Mouse (Mus musculus): ENCODE data around the gene Odaph.
"Not testable (repeated sequence)": the region's sequence is repeated elsewhere in the genome, so short reads cannot be mapped to it uniquely, and the experiment has no call there.

Gene Odaph

DNA sequence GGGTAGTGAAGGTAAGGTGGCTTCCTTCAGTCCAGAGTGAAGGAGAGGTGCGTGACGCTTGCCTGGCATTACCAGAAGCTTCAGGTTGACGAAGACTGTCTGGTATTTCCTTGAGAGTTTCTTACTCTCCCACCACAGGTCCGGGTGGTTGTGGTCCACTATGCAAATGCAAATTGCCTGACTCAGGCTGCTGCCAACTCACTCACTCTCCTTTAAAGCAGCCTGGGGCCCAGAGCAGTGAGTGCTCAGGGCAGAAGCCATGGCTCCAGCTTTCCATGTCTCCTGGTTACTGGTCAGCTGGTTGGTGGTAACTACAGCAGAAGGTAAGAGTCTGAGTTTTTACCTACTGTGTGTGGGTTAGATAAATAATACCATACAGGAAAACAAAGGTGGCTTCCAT, at the start of gene Odaph:
Gene Odaph, plus strand, starts transcription at position 240 of the 400 bp plus-strand sequence.
- no peak for DNase-seq

DNA sequence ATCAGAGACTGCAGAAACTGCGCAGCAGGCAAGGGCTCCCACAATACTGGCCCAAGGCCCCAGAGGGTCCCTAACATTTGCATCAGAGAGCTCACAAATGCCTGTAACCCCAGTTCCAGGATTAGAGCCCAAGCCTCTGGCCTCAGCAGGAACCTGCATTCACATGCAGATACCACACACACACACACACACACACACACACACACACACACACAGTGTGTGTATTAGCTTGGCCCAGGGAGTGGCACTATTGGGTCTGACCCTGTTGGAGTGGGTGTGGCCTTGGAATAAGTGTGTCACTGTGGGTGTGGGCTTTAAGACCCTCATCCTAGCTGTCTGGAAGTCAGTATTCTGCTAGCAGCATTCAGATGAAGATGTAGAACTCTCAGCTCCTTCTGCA, 41.7 kb upstream of the Odaph start:
- not testable (repeated sequence) for DNase-seq

DNA sequence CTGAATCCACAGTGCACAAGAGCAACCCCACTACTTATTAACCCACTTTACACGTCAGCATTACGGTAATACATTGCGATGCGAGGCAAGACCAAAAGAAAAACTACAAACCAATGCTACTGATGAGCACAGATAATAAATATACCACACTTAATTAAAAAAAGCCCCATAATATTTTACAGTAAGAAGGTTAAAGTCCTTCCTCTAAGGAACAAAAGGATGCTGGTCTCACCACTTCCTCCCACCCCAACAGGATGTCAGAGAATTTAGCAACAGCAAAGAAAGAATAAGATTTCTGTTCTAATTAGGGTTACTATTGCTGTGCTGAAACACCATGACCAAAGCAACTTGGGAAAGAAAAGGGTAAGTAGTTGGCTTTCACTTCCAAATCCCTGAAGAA, 40.3 kb upstream of the Odaph start:
- DNase-seq: no peak

DNA sequence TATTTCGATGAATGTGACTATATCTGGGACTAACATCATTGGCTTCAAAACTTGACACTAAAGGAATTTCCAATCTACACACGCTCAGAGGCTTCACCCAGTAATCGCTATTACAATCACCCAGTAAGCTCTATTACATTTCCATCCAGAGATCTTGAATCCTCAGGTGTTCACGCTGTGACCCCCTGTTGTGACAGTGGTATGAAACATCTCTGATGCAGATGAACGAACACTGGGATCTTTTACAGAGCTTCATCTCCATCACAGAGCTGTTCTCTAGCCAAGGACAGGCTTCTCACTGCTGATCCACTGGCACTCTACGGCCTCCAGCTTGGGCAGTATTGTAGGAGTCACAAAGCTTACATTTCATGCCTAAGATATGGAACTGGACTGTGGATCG, 37.8 kb upstream of the Odaph start:
- no peak for DNase-seq

DNA sequence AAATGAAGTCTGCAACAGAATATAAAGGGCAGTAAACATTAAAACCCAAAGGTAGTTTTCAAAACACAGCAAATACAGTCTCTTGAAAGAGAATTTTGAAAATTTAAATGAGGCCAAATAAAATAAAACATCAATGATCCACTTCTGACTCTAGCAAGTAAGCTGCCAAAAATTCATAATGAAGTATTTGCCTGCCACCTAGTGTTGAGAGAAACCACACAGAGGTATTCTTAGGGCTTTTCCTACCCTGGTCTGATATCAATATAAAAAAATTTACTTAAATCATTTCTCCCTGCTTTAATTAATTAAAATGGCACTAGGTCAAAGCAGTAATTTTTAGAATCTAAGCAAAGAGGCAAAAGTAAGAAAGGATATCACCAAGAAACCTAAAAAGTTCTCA, 35.9 kb upstream of the Odaph start:
- DNase-seq: no peak

DNA sequence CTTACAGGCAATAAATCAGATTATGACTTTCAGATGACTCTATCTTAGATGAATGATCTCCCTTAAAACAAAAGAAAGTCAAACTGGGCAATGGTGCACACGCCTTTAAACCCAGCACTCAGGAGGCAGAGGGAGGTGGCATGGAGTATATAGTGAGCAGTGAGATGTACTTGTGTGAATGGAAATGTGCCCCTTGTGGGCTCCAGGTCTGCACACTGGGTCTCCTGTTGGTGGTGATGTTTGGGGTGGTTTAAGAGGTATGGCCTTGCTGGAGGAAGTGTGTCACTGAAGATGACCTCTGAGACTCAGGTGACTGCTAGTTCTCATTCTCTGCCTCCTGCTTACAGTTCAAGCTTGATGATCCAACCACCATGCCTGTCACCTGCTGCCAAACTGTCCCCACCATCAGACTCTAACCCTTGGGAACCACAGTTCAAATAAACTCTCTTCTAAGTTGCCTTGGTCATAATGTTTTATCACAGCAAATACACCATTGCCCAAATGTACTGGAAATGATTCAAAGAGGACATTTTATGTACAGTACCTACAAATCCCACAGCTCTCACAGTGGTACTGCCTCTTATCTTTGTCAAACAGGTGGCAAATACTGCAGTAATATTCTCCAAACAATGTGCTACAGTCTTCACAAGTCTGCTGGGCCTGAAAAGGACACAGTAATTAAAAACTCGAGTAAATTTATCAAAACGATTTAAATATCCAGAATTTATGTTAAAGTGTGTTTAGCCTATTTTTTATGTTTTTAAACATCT, 30.1 kb upstream of the Odaph start:
- DNase-seq: no peak

DNA sequence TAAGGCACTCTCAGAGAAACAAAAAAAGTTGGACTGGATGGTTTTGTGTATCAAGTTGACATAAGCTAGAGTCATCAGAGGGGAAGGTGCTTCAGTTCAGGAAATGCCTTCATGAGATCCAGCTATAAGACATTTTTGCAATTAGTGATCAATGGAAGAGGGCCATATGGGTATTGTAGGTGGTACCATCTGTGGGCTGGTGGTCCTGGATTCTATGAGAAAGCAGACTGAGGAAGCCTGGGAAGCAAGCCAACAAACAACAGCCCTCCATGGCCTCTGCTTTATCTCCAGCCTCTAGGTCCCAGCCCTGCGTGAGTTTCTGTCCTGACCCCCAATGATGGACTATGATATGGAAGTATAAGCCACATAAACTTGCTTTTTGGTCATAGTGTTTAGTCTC, 28.2 kb upstream of the Odaph start:
- peak; percentile 40 for DNase-seq

DNA sequence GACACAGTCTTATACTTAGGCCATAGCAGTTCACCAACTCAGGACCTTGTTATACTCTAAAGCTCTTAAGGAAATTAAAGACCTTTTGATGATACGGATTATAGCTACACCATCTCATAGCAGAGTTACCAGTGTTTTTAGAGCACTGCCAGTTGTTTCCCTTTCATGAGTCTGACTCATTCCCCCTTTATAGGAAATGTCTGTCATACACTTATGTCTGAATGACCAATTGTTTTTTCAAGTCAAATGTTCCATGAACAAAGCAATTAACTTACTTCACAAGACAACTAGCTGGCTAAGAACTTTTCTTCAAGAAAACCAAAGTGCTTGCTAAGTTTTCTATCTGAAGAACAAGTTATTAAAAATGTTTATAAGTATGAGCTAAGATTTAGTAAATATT, 27.3 kb upstream of the Odaph start:
- no peak for DNase-seq

DNA sequence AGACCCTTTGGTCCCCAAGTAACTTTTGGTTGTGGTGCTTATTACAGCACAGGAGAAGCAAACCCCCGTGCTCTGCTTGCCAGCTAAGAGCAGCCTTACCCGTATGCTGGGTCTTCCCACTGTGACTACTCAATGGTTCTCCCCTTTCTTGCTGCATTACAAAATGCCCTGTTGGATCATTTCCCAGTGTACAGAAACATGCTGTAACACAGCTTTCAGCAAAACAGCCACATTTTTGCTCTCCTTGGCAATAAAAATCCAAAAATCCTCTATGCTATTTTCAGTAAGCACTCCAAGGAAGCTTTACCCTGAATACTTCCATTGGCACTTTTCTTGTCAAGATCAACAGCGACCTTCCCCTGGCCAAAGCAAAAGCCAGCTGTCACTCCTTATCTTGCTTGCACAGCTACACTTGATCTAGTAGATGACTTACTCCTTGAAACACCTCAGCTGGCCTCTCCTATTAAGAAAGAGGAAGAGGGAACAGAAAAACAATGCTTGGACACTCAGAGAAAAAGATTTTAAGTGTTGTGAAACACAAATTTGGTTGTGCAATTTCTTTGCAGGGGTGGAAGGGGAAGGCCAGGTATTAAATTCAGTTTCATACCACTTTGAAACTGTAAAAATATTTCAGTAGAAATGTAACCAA, 26.5 kb upstream of the Odaph start:
- peak; percentile 48 for DNase-seq

DNA sequence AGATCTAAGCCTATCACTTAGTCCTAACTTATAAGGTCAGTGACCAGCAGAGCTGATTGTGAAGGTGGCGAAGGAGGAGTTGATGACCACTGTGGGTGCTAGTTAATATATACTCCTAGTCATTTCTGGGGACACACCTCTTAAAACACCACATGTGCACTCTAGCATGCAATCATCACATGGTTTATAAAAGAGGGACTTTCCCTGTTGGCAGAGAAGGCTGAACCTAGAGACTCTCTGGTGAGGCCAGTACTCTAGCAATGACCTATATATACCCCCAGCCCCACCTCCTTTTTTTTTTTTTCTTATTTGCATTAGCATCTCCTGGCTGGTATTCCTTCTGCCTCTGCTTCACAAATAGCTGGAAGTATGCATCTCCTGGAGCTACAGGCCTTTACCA, 25.9 kb upstream of the Odaph start:
- no peak for DNase-seq

DNA sequence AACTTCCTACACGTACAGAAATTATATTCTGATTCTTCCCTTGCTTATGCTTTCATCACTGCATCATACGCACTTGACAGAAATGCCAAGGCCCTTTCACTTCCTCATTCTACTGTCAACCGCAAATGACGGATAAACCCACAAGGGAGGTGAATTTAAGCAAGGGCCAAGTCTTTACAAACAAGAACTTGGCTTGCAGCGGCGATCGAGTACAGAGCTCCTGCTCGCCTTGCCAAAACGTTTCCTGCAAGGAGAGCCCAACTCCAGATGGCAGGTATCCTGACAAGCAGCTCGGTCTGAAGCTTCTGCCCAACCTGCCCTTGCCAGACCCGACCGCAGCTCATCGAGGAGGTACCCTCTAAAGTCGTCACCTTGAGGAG, 25.0 kb upstream of the Odaph start:
- no peak for DNase-seq

DNA sequence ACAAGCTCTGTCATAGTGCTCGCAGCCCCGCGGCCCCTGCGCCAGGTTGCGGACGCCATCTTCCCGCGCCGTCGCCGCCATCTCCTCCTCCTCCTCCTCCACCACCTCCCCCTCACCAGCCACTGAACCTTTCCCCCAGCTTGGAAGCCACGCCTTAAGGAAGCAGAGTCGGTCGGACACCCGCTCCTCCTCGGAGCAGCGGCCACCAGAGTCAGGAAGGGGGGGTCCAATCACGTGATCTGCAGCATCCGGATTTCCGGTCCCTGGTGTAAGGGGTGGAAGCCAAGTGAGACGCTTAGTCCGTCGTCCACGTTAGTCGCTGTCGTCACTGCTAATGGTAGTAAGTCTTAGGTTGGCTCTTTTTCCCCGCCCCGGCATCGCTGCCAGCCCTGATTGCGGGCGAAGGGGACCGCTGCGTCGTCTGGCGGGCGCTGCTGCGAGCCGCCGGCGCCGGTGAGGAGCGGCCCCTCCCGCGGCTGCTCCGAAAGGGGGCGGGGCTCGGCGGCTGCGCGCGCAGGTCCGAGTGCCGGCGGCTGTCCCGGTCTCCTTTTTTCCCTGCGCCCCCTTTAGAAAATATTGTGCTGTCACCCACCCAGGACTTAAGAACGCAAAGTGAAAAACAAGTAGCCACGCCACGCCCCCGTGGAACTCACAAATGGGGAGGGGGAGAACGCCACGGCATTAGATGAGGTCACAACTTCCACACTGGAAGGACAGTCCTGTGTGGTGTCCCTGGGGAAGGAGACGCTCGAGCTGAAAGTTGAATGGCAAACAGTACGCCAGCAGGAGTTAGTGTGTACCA, 24.4 kb upstream of the Odaph start, which contains the start of gene Rchy1:
Gene Rchy1, minus strand, starts transcription at position 430 of the 802 bp plus-strand sequence.
- DNase-seq: peak; percentile 94

DNA sequence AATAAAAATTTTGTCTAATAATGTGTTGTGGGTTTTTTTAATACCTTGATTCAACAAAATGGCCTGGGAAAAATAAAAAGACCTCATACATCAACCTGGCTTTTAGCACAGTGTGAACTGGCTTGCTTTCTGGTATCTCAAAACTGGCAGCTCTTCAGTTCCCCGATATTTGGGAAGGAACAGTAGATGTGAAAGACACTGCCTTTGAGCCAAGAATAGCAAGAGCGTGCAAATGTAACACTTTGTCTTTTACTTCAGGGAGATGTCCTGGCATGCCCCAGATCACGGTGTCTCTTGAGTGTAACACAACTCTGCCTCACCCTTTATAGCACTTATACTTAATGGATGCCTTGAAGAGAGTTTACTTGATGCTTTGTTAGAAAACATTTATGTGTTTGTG, 15.2 kb upstream of the Odaph start:
- DNase-seq: no peak

DNA sequence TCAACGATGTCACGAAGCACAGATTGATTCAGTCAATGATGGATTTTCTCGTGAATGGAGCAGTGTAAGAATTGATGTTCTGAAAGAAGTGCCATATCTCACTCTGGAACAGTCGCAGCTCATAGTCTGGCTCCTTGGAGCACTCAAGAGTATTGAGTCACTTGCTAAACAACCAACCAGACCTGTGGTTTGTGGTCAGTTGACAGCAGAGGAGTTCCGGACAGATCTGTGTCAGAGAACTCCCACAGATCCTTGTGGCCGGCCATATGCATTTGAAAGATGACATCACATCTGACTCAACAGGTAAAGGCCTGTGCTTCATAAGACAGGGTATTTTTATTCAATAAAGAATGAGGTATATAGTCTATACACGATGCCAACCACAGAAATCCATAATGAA, 13.3 kb upstream of the Odaph start:
- DNase-seq: no peak

DNA sequence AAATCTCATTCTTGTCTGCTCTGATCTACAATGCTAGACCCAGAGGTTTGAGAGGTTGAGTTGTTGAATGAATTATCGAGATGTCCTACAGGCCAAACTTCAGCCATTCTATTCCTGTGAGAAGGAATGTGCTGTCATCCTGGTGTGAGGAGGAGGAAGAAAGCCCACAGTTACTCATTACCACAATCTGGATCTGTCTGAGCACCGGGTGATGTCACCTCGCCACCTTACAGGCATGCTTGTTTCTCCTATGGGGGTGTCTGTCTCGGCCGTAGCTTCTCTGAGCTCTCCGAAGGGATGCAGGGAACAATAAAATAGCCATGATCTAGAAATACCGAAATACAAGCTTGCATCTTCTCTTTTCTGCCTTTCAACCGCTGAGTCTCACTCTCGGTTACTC, 11.5 kb upstream of the Odaph start:
- no peak for DNase-seq

DNA sequence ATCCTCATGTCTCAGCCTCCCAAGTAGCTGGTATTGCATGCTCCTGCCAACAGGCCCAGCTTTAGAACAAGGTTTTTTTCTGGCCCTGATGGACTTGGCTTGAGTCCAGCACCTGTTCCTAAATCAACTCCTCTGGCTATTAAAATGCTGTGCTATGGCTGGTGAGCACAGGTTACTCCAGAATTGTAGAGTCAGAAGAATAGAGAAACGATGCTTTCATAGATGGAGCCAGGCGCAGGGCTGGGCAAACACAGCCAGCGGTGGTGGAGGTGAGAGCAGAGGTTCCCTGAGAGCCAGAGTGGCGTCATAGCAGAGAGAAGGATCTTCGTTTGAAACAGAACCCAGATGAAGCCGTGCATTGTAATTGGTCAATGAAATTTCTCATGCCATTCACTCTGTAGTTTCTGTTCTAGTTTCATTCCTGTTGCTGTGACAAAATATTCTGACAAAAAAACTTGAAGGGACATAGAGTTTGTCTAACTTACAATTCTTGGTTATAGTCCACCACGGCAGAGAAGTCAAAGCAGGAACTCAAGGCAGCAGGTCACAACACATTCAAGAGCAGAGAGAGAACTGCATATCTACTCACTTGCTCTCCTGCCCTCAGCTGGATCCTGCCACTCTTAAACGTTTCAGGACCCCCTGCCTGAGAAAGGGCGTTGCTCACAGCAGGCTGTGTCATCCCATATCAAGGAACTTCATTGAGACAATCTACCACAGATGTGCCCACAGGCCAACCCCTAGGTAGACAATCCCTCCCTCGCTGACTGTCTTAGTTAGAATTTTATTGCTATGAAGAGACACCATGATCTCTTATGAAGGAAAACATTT, 10.5 kb upstream of the Odaph start:
- DNase-seq: no peak

DNA sequence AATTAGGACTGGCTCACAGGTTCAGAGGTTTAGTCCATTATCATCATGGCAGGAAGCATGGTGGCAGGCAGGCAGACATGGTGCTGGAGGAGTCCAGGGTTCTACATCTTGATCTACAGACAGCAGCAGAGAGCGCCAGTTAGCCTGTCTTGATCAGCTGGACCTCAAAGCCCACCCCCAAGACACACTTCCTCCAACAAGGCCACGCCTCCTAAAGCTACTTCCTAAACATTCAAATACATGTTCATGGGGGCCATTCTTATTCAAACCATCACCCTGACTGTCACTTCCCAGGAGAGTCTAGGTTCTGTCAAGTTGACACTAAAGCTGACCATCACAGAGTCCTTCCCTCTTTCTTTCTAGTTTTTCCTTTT, 9.9 kb upstream of the Odaph start:
- no peak for DNase-seq

DNA sequence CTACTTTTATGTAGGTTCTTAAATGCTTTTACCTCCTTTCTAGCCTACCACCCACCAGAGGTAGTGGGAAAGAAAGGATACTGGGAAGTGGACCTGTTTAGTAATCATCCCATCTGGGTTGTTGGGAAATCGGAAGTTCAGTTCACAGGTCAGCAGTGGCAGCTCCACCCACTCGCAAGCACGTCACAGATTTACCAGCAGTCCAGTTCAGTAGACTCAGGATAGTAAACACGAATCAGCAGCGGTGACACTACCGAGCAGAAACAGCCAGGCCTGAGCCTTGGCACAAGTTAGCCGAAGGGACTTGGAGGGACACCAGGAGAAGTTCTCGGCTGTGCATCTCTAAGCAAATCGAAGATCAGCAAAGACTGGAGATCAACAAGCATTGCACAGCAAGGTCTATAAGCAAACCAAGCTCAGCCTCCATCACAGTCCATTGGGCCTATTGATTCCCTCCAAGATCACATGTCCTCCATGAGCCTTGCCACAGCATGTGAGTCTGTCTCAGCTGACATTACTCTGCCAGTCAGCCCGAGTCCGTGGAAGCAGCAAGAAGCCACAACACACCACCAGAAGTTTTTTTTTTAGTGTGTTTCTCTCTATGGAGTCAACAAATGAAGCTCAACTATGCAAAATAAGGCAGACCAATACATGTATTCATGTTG, 6.0 kb upstream of the Odaph start:
- DNase-seq: no peak

DNA sequence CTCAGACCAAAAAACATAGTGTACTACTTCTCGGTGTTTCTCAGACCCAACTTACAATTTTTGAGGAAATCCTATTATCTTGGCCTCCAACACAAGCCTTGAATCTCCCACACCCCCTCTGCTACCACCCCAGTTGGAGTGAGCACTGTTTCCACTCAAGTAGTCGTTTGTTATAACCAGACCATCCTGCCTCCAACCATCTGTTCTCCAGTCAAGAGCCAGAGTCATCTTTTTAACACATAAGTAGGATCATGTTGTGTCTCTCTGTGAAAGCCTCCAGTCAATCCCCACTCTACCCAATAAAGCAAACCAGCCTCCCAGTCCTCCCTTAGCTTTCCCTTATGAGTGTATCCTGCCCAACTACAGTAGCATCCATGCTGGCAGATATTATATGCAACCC, 3.8 kb upstream of the Odaph start:
- DNase-seq: no peak

DNA sequence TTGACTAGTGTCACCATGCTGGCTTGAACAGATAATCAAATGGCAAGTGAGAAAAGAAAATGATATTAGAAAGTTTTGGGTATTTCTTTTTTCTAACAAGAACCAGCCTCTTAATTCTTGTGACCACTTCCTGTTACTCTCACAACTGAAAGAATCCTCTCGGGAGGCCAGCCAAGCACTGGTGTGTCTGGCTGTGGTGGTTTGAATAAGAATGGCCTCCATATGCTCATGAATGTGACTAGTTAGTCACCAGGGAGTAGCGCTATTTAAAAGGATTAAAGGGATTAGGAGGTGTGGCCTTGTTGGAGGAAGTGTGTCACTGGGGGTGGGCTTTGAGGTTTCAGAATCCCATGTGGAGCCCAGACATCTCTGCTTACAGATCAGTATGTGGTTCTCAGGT, 1.6 kb upstream of the Odaph start:
- DNase-seq: no peak

DNA sequence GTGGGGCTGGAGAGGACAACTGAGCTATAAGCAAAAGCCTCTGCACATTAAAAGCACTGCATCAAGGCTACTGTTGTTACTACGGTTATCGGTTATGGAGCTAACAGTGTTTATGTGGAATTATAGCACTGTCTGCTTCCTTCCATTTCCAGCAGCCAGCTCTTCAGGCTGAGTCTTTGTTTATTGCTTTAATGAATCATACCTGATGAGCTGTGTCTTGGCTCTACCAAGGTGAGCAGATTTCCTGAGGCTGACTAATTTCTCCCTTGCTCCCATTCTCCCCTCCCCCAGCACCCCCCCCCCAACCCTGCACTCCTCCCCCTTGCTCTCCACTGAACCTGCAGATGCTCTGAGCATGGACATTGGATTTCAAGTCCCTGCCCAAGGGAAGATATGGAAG, 524 bp downstream of the Odaph start:
- DNase-seq: no peak

DNA sequence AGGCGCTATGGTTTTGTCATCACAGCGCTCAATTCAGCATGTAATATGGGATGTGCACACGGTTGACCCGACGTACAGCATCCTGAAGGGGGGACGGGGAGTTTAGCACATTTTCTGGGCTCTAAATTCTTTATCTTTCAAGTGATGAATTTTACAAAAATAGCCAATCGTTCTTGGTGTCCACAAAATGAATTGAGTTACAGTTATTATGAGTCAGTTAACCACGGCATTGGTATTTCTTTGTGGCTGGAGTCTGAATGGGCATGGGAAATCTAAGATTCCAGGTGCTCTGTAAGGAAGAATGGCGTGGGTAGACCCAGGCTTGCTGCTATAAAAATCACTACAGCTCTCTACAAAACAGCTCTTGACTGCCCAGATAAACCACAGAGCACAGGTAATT, 2.0 kb downstream of the Odaph start:
- no peak for DNase-seq
